Mouse (Mus musculus) ES-Bruce4 (cell line): ENCODE measurements at regions not wholly inside any gene's neighbourhood (a gene's known extent, or its start where the extent isn't known, plus 50 kb on each side); places are given as distances from the start of the nearest gene placed in this dataset.

Experiments used
- CTCF ChIP-seq: IDR thresholded peaks from one replicate; pipeline ENCODE4 v1.8.1; 2011; ENCODE audit warnings: low read depth, low read length
- POLR2A ChIP-seq: IDR thresholded peaks from one replicate; pipeline ENCODE4 v1.8.1; 2011; ENCODE audit warnings: low read length; ENCODE audit not compliant: insufficient read depth

GRCm38 (mm10) chr12:56265049-56265448 is 80.6 kb downstream of the Mbip start:
- TF ChIP-seq POLR2A (no peak), CTCF (no peak)
